Mouse (Mus musculus) Patski (cell line): ENCODE data around the gene Abca5. TPM values are rescaled to one million over a fixed set of nuclear protein-coding genes. Genes with fewer than 3 reads are reported as not detected.

Experiments used
- ATAC-seq: fragments of 100-300 bp; one replicate; pipeline ENCODE4 v1.8.0; 2021
- CTCF ChIA-PET: fragments of 350-600 bp; sonication (Branson Sonifier 250); formaldehyde crosslinking; loops from one replicate; lab custom pipeline; 2022; ENCODE audit warnings: inconsistent platforms; lab: Charles Lee
- POLR2A ChIA-PET: fragments of 350-600 bp; sonication (Branson Sonifier 250); formaldehyde crosslinking; loops from one replicate; lab custom pipeline; 2022; ENCODE audit warnings: antibody characterized with exemption, inconsistent platforms; lab: Charles Lee
- DNase-seq: peaks from one replicate; pipeline ENCODE4 v3.0.0-alpha.2; 2011; ENCODE audit warnings: low read depth, low spot score
- H3K27me3 ChIP-seq: fragments of 371-371 bp; one replicate; pipeline ENCODE4 v1.5.1; 2021
- CTCF ChIP-seq: fragments of 100-300 bp; IDR thresholded peaks from one replicate; pipeline ENCODE4 v1.5.1; 2021
- in situ Hi-C: fragments of 300-500 bp; cut with MboI; formaldehyde crosslinking; loops from 3 replicates; pipeline ENCODE4 v1.11.1; 2018; ENCODE audit warnings: low pct_unique_long_range_greater_than_20kb, mixed read lengths
- polyA plus RNA-seq: library from polyadenylated mRNA; unstranded; gene quantifications from one replicate; pipeline ENCODE4 v1.2.3, GENCODE M21; 2021

Gene Abca5
- polyA plus RNA-seq, 1 experiment from 2014 or later: 4.8 TPM

DNA sequence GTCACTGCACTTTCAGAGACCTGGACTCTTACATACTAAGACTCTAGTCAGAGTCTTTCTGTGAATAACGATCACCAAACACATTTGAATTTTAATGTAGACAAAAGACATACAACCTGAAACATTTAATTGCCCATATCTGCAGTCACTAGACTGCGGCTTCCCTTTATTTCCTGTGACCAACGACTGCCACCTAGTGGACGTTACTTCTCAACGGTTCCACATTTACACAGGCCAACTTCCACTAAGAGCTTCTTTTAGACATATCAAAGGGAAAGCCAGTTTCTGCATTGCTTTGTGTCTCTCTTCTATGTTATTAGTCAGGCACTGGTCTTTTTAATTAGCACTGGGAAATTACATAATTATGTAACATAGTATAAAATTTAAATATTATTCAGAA is 65.8 kb downstream of the Abca5 start:
- H3K27me3 ChIP-seq: peaks cover 4% of the 10 kb centered on the region
- peak; percentile 78 for ATAC-seq
- POLR2A ChIA-PET: no interaction called here
- peak; percentile 82 for TF ChIP-seq CTCF
- CTCF ChIA-PET: interaction anchor here (0.6 to 4.2 kb wide), 16 partner anchors 10 to 600 kb away, joined by 3 to 27 read pairs (median 4); no protein-coding TSS in a partner anchor
- peak; percentile 10 for DNase-seq
- in situ Hi-C loops: loop anchor here (25.0 kb wide), 1 partner anchor 584 kb away; no protein-coding TSS in a partner anchor

DNA sequence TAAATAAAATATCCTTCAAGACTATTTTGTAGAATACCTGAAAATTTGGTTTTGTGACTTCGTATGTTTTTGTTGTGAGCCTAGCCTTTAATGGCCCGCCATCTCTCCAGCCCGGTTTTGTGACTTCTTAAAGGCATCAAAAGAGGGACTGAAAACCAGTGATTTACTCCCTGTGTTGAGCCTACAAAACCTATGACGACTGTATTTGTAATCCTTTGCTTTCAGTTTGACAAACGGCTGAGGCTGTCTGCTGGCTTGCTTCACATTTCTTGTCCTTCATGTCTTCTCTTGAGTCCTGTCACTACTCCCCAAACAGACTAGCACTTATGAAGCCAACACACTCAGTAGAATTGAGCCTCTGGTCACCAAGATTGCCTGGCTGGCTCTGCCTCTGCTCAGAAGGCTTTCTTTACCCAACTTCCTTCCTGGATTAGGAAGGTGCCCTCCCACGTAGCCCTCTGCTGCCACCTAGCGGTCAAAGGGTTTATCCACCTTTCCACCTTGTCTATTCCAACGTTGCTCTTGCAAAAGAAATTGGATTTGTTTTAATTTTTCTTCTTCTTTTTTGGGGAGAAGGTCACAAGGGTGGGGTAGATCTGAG is 69.2 kb downstream of the Abca5 start:
- DNase-seq: peak; percentile 17
- ATAC-seq: peak; percentile 90
- ChIA-PET CTCF (no interaction called here), POLR2A (no interaction called here)
- H3K27me3 ChIP-seq: peaks cover 4% of the 10 kb centered on the region
- TF ChIP-seq CTCF: peak; percentile 96
- in situ Hi-C loops: loop anchor here (5.0 to 25.0 kb wide), 3 partner anchors 311 to 581 kb away; no protein-coding TSS in a partner anchor

DNA sequence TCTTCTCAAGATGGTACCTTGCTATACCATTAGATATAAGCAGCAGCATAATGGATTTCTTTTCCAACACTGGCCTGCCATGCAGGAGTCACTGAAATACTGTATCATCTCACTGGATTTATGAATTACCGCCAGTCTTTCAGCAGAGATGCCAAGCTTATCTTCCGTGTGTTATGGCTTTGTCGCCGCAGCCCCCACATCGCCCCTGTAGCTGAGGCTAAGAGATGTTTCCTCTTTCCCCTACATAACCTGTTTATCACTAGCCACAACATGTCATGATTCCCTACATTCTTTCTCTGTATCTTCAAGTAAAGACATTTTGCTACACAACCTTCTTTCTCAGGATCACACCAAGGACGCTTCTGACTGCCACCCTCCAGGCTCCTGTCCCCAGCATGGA is 70.3 kb downstream of the Abca5 start:
- in situ Hi-C loops: loop anchor here (5.0 to 25.0 kb wide), 3 partner anchors 310 to 580 kb away; no protein-coding TSS in a partner anchor
- TF ChIP-seq CTCF: no peak
- CTCF ChIA-PET: interaction anchor here (1.0 kb wide), 2 partner anchors 394 to 597 kb away, joined by 3 read pairs; no protein-coding TSS in a partner anchor
- ATAC-seq: no peak
- H3K27me3 ChIP-seq: peaks cover 4% of the 10 kb centered on the region
- POLR2A ChIA-PET: no interaction called here
- no peak for DNase-seq

DNA sequence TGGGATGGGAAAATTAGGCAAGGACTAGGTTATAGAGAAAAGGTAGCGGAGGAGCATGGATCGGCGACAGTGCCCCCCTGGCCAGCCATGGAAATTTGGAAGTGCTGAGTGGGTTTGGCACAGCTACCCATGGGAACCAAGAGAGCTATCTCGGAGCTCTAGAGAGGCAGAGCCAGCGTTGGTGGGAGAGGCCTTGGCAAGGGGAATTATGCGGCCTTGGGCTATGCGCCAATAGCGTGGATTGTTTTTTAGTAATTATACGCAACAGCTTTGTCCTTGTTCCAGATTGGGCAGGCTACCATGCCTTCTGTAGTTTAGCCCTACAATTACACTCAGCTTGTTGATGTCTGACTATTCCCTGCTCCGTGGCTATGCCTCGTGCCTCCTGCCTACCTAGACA is 70.8 kb downstream of the Abca5 start:
- ATAC-seq (no peak), DNase-seq (no peak)
- no peak for TF ChIP-seq CTCF
- in situ Hi-C loops: loop anchor here (5.0 to 25.0 kb wide), 3 partner anchors 309 to 579 kb away; no protein-coding TSS in a partner anchor
- H3K27me3 ChIP-seq: peaks cover 4% of the 10 kb centered on the region
- ChIA-PET POLR2A (no interaction called here), CTCF (interaction anchor here (1.0 kb wide), 1 partner anchor 394 kb away, joined by 3 read pairs; no protein-coding TSS in a partner anchor)

DNA sequence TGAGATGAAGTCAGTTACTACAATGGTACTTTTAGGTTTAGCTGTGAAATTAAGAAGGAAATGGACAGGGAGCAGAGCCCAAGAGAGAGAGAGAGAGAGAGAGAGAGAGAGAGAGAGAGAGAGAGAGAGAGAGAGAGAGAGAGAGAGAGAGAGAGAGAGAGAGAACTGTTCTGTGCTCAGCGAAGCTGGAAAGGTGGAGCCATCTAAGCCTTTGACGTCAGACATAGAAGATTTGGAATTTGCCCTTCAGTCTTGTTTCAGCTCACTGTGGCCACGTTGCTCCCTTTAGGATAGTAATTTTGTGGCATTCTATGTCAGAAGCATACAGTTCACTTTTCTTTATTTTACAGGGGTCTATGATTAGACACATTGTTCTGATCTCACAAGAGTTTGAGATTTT is 75.6 kb downstream of the Abca5 start:
- DNase-seq (no peak), ATAC-seq (no peak)
- in situ Hi-C loops: loop anchor here (25.0 kb wide), 1 partner anchor 575 kb away; no protein-coding TSS in a partner anchor
- ChIA-PET CTCF (no interaction called here), POLR2A (no interaction called here)
- H3K27me3 ChIP-seq: no peaks in the 10 kb centered on the region
- no peak for TF ChIP-seq CTCF

DNA sequence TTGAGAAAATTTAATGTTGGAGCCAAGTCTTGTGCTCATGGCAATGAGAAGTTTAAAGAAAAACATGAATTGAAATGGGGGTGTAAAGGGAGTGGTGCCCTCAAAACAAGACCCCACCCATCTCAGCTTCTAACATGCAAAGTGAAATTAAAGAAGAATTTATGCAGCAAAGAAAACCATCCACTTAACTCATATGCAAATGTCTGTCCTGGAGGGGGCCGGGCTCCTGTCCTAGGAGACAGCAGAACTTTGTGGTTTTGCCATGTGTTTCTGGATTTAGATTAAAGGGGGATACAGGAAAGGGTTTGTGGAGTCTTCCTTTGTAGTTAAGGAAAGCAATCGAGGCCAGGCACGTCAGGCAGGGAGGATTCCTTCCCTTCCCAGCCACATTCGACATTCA is 79.6 kb downstream of the Abca5 start:
- no peak for TF ChIP-seq CTCF
- DNase-seq: no peak
- no peak for ATAC-seq
- POLR2A ChIA-PET: no interaction called here
- peaks cover 3% of the 10 kb centered on the region for H3K27me3 ChIP-seq
- in situ Hi-C loops: loop anchor here (25.0 kb wide), 1 partner anchor 571 kb away; no protein-coding TSS in a partner anchor
- CTCF ChIA-PET: interaction anchor here (1.0 to 1.1 kb wide), 2 partner anchors 14 to 366 kb away, joined by 3 read pairs; no protein-coding TSS in a partner anchor

DNA sequence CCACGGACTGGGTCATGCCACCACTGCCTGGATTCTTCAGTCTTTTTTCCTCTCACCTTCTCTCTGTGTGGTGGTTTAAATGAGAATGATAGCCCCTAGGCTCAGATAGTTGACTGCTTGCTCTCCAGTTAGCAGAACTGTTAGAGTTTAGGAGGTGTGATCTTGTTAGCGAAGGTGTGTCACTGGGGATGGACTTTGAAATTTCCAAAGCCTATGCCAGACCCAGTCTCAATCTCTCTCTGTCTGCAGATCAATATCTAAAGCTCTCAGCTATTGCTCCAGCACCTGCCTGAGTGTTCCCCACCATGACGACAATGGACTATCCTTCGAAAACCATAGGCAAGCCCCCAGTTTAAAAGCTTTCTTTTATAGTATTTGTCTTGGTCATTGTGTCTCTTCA is 80.5 kb downstream of the Abca5 start:
- in situ Hi-C loops: loop anchor here (25.0 kb wide), 1 partner anchor 570 kb away; no protein-coding TSS in a partner anchor
- CTCF ChIA-PET: interaction anchor here (1.1 kb wide), 1 partner anchor 365 kb away, joined by 3 read pairs; no protein-coding TSS in a partner anchor
- DNase-seq: no peak
- POLR2A ChIA-PET: no interaction called here
- H3K27me3 ChIP-seq: peaks cover 9% of the 10 kb centered on the region
- ATAC-seq: no peak
- TF ChIP-seq CTCF: no peak

DNA sequence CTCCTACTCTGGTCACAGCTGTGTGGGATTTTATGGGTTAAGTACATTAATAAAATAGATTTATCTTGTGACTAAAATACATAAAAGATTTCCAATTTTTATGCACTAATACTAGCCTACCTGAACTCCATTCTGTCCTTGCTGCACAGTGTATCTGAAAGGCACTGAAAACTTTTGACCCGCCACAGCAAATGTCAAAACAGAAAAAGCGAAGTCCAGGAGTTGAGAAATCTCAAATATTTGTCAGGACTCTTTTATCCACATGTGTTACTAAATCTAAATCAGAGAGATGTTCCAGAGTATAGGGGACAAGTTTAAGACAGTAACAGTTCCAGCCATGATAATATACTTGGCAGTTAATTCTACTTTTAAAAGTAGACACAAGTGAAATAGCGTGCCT is 85.3 kb downstream of the Abca5 start:
- CTCF ChIA-PET: no interaction called here
- in situ Hi-C loops: loop anchor here (25.0 kb wide), 1 partner anchor 565 kb away; no protein-coding TSS in a partner anchor
- DNase-seq: no peak
- ATAC-seq: no peak
- peaks cover 24% of the 10 kb centered on the region for H3K27me3 ChIP-seq
- POLR2A ChIA-PET: no interaction called here
- no peak for TF ChIP-seq CTCF

DNA sequence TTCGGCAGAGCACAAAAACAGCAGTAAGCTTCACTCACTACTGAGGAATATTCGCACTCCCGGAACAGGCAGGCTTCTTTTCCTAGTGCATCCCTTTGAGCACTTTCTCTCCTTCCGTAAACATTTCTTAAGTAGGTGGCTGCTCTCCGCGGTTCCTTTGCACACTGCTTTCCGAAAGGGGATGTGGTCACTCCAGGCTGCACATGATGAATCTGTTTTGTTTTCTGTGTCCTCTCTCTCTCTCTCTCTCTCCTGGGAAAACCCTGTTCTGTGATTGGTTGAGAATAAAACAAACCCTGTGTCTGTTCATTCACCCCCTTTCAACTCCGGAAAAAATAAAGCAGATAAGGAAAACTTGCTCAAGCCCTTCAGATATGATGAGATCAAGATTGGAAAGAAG is 86.0 kb downstream of the Abca5 start, which contains the start of gene Abca6:
Abca6 (minus strand) TSS at position 243 of the 400 bp plus-strand sequence.
- in situ Hi-C loops: loop anchor here (25.0 kb wide), 1 partner anchor 564 kb away; no protein-coding TSS in a partner anchor
- ChIA-PET POLR2A (no interaction called here), CTCF (no interaction called here)
- DNase-seq: no peak
- no peak for TF ChIP-seq CTCF
- H3K27me3 ChIP-seq: peaks cover 24% of the 10 kb centered on the region
- ATAC-seq: no peak

DNA sequence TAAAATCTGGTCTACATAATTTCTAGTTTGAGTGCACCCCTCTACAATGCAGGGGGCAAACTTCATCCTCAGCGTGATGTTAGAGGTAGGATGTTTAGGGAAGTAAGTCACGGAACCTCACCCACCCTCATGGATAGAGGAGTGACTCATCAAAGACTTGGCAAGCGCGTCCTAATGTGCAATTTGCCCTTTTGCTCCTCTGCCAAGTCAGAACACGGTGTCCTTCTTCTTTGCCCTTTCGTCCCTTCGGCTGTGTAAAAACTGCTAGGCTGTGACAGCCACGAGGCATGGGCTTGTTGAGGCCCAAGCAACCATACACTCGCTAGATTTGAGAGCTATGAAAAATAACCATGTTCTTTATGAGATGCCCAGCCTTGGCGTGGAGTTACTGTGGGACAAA is 92.8 kb downstream of the Abca5 start:
- CTCF ChIA-PET: no interaction called here
- in situ Hi-C loops: no loop called here
- peak; percentile 25 for DNase-seq
- peaks cover 8% of the 10 kb centered on the region for H3K27me3 ChIP-seq
- POLR2A ChIA-PET: no interaction called here
- no peak for TF ChIP-seq CTCF
- ATAC-seq: peak; percentile 51

DNA sequence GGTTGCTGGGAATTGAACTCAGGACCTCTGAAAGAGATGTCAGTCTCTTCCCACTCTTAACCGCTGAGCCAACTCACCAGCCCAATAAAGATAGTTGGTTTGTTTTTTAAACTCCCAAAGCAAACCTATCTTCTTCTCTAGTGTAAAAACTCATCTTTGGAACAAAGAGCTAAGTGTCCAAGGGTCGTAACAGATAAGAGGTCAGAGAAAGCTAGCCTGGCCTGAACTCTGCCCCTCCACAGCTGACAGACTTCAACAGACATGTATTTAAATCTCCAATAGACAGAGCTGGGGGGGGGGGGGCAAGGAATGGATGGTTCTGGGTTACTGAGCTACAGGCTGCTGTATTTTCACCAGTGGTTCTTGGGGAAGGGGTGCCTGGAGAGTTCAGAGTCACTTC is 100.0 kb downstream of the Abca5 start:
- TF ChIP-seq CTCF: no peak
- no peak for ATAC-seq
- in situ Hi-C loops: no loop called here

More for the DNA sequence above, 100.0 kb downstream of the Abca5 start:
- POLR2A ChIA-PET: no interaction called here
- CTCF ChIA-PET: no interaction called here
- H3K27me3 ChIP-seq: peaks cover 1% of the 10 kb centered on the region
- no peak for DNase-seq
